Mouse (Mus musculus) lung, embryonic 15.5 days (tissue): ENCODE measurements around the gene Dennd4a. TPM values are rescaled to one million over a fixed set of nuclear protein-coding genes. Genes with fewer than 3 reads are reported as not detected.

Source experiments
- ATAC-seq: fragments of 200-750 bp; cut with Nextera tagmentation; 2 replicates; pipeline ENCODE4 v1.8.0; 2017; ENCODE audit warnings: moderate number of reproducible peaks, borderline replicate concordance; ENCODE audit not compliant: low FRiP score, low TSS enrichment; ENCODE audit errors: extremely low read depth
- H3K27ac ChIP-seq: fragments of 300-500 bp; sonication (generic); 2 replicates; pipeline ENCODE4 v1.5.1; 2015; ENCODE audit warnings: moderate library complexity, mild to moderate bottlenecking, inconsistent platforms
- H3K27me3 ChIP-seq: fragments of 300-500 bp; sonication (generic); 2 replicates; pipeline ENCODE4 v1.6.1; 2015; ENCODE audit warnings: inconsistent platforms
- H3K36me3 ChIP-seq: fragments of 300-500 bp; sonication (generic); 2 replicates; pipeline ENCODE4 v1.6.1; 2015; ENCODE audit warnings: inconsistent platforms
- H3K4me1 ChIP-seq: fragments of 300-500 bp; sonication (generic); 2 replicates; pipeline ENCODE4 v1.6.1; 2015; ENCODE audit warnings: inconsistent platforms
- H3K4me2 ChIP-seq: fragments of 300-500 bp; sonication (generic); 2 replicates; pipeline ENCODE4 v1.6.1; 2015; ENCODE audit warnings: inconsistent platforms, mild to moderate bottlenecking, moderate library complexity
- H3K4me3 ChIP-seq: fragments of 300-500 bp; sonication (generic); 2 replicates; pipeline ENCODE4 v1.5.1; 2015; ENCODE audit warnings: mild to moderate bottlenecking, inconsistent platforms
- H3K9ac ChIP-seq: fragments of 300-500 bp; sonication (generic); 2 replicates; pipeline ENCODE4 v1.6.1; 2015; ENCODE audit warnings: inconsistent platforms
- H3K9me3 ChIP-seq: fragments of 300-500 bp; sonication (generic); 2 replicates; pipeline ENCODE4 v1.6.1; 2016; ENCODE audit warnings: inconsistent platforms
- WGBS: fragments of 180-500 bp; shearing (Covaris S2); methylation state at CpG from one replicate; pipeline ENCODE4 v1.1.7; 2015; 5-methylcytosine and 5-hydroxymethylcytosine counted together
- polyA plus RNA-seq: library from polyadenylated mRNA; unstranded; fragments of >200 nt; fragmentation: Nextera tagmentation; extraction: Ambion mirVana; gene quantifications from 2 replicates; pipeline ENCODE4 v1.2.1, GENCODE M21; 2015

Gene Dennd4a
- polyA plus RNA-seq, 1 experiment from 2014 or later, result 8.4 TPM

DNA sequence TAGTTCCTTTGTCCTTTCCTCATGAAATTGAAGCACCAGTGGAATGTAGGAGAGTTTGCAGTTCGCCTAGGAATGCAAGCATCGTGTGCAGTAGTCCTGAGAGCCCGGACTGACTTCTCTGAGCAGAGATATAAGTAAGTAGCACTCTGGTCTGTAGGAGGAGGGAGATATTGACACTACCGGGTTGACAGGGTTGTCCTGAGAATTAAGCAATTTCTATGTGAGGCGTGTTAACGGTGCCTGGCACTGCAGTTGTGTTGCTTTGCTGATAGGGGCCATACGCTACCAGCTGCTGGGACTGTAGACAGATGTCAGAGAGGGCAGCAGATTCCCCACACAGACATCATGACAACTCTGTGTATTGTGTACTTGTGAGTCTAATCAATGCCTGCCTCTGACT, 142.1 kb downstream of the Dennd4a start:
- H3K4me3 ChIP-seq, result no peak overlapping the region
- no peak overlapping the region for H3K9ac ChIP-seq
- WGBS, result 46% methylated on average over 7 of the region's 7 CpGs
- peaks cover 6% of the 10 kb centered on the region; the same call in 1 of the 2 replicates for H3K4me1 ChIP-seq
- peak; percentile 51; the same call in 1 of the 2 replicates for ATAC-seq
- no peaks in the 10 kb centered on the region for H3K9me3 ChIP-seq
- H3K4me2 ChIP-seq, result peak overlapping the region; percentile 36
- peaks cover 5% of the 10 kb centered on the region for H3K27me3 ChIP-seq
- H3K36me3 ChIP-seq, result no peaks in the 10 kb centered on the region
- H3K27ac ChIP-seq, result peak overlapping the region; percentile 71

DNA sequence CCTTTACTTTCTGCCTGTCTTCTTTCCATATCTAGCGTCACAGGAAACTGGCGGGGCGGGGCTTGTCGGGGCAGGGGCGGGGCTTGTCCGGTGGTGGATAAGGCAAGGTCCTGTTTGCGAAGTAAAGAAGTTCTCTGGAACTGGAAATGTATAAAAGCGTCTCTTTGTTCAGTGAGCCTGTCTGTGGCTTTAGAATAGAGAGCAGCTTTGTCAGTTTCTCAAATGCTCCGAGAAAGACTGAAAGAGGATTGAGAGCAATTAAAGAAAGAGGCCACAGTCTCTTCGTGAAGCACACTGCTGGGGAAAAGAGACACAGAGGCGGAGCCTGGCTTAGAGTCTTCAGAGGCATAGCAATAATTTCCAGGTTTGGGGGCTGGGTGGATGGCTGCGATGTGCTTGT, 145.2 kb downstream of the Dennd4a start:
- H3K27me3 ChIP-seq, result peaks cover under 1% of the 10 kb centered on the region; the same call in 1 of the 2 replicates
- WGBS, result 19% methylated on average over 12 of the region's 12 CpGs
- H3K9me3 ChIP-seq, result no peaks in the 10 kb centered on the region
- H3K4me1 ChIP-seq, result peaks cover 7% of the 10 kb centered on the region
- peak overlapping the region; percentile 16 for H3K4me3 ChIP-seq
- H3K9ac ChIP-seq, result no peak overlapping the region
- ATAC-seq, result no peak
- peak overlapping the region; percentile 63 for H3K27ac ChIP-seq
- H3K36me3 ChIP-seq, result no peaks in the 10 kb centered on the region
- peak overlapping the region; percentile 42 for H3K4me2 ChIP-seq

DNA sequence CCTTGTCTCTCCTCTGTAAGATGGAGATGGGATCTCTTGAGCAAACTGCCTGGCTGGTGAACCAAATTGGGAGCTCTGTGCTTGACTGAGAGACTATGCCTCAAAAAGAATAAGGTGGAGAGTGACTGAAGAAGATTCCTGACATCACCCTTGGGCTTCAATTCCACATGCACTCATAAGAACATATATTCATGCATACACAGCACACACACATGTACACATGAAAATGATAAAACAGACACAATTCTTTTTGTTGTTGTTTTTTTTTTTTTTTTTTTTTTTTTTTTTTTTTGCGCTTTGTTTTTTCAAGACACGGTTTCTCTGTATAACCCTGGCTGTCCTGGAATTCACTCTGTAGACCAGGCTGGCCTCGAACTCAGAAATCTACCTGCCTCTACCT, 146.1 kb downstream of the Dennd4a start:
- Histone ChIP-seq H3K9ac (no peak overlapping the region), H3K4me3 (no peak overlapping the region)
- WGBS, result 91% methylated on average over 3 of the region's 3 CpGs

DNA sequence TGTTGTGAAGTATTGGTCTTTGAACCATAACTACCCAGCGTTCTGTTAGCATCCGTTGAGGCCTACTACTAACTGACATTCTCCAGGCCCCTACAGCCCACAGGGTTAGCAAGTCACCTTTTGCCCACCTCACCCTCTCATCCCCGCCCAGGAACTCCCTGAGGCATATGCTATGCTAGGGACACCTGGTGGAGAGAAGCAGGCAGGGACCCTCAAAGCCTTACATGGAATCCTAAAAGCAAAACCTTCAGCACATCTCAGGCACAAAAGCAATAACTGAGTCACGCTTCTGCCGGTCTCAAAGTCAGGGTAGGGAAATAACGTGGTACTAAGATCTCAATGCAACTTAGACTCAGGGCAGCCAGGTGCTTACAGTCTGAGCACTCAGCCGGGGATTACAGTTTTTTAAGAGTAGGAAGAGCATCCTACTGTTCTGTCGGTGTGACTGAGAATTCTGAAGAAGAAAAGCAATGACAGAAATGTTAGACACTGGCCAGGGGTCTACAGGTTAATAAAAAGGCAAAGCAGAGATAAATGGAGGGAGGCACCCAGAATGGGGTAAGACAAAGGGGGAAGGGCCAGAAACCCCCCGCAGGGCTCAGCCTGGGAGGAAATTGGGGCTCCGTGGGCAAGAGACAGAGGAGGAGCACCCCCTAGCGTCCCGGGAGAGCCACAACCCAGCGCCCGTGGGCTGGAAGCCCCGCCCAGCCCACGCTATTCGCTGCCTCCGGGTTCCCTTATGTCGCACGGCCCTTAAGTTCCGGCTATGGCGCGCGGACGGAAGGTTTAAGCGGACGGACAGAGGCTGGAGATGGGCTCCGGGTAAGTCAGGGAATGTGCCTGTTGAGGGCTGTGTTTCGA, 149.2 kb downstream of the Dennd4a start, which contains the start of gene Ints14:
Gene Ints14 (plus strand): TSS at position 789 of the 861 bp plus-strand sequence.
- Histone ChIP-seq H3K9me3 (no peaks in the 10 kb centered on the region), H3K4me3 (peak within 1 kb of the TSS; percentile 79), H3K4me1 (peaks cover 14% of the 10 kb centered on the region), H3K4me2 (peak within 1 kb of the TSS; percentile 61), H3K9ac (peak within 1 kb of the TSS; percentile 85), H3K36me3 (peaks cover 19% of the 10 kb centered on the region), H3K27ac (peak within 1 kb of the TSS; percentile 91), H3K27me3 (no peaks in the 10 kb centered on the region)
- peak; percentile 98 for ATAC-seq
- 4% methylated on average over 29 of the region's 29 CpGs for WGBS

More for the DNA sequence above, 146.1 kb downstream of the Dennd4a start:
- no peak for ATAC-seq
- Histone ChIP-seq H3K9me3 (no peaks in the 10 kb centered on the region), H3K4me1 (peaks cover 14% of the 10 kb centered on the region), H3K4me2 (no peak overlapping the region), H3K27me3 (no peaks in the 10 kb centered on the region), H3K36me3 (peaks cover 1% of the 10 kb centered on the region; the same call in 1 of the 2 replicates), H3K27ac (no peak overlapping the region)

DNA sequence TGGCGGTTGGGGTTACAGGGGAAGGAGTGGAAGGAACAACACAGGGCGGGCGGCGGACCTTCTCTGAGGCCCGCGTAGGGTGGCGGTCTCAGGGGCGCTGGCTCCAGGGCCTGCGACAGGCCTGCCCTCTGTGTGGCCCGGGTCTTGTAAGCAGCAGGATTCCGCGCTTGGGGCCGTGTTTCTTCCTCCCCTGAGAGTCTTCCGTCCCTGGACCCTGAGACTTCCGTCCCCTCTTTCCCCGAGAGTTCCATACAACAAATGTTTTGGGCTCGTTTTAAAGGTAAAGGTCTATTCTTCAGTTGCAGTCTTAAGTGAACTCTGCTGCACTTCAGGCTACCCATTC, 149.8 kb downstream of the Dennd4a start:
- Histone ChIP-seq H3K4me2 (peak overlapping the region; percentile 61), H3K27ac (peak overlapping the region; percentile 91), H3K4me1 (peaks cover 14% of the 10 kb centered on the region), H3K9me3 (no peaks in the 10 kb centered on the region), H3K27me3 (no peaks in the 10 kb centered on the region), H3K4me3 (peak overlapping the region; percentile 79), H3K36me3 (peaks cover 25% of the 10 kb centered on the region), H3K9ac (peak overlapping the region; percentile 85)
- 0% methylated on average over 17 of the region's 17 CpGs for WGBS
- ATAC-seq, result peak; percentile 83

Other genes starting within 250 kb of the Dennd4a start
- gene Rab11a, start 73.6 kb upstream of the Dennd4a start, polyA plus RNA-seq, result 319 and 324 TPM in 2 replicates
- gene Slc24a1, start 140.3 kb downstream of the Dennd4a start, polyA plus RNA-seq, result 0.06 and 0.07 TPM in 2 replicates
- 53.8 and 57.0 TPM in 2 replicates for gene Ints14, start 149.6 kb downstream of the Dennd4a start, polyA plus RNA-seq
- 77.0 and 79.8 TPM in 2 replicates for gene Hacd3, start 210.4 kb downstream of the Dennd4a start, polyA plus RNA-seq
- 33.9 and 36.3 TPM in 2 replicates for gene Dpp8, start 221.1 kb downstream of the Dennd4a start, polyA plus RNA-seq